Mouse (Mus musculus) CH12.LX (cell line): Measurements from ENCODE around the gene Dennd5b. TPM values are rescaled to one million over a fixed set of nuclear protein-coding genes. Genes with fewer than 3 reads are reported as not detected.

Source experiments
- DNase-seq: peaks from one replicate; pipeline ENCODE4 v3.0.0-alpha.2; 2013; ENCODE audit errors: extremely low read depth
- H3K27ac ChIP-seq: 2 replicates; pipeline ENCODE4 v1.5.1; 2012; ENCODE audit warnings: low read depth, mild to moderate bottlenecking, control low read depth, moderate library complexity; ENCODE audit not compliant: insufficient read depth
- H3K27me3 ChIP-seq: replicated peaks from 2 replicates; pipeline ENCODE3; 2012; ENCODE audit warnings: inconsistent platforms
- H3K36me3 ChIP-seq, 2 experiments: replicated peaks in 1 of 2; 2 replicates each; pipeline versions ENCODE3 to v1.6.1; 2012; ENCODE audit warnings: inconsistent platforms in 1 of 2, low read length in 1 of 2, mild to moderate bottlenecking in 1 of 2, mixed read lengths in 1 of 2, moderate library complexity in 1 of 2; ENCODE audit not compliant: control insufficient read depth in 1 of 2, insufficient read depth in 1 of 2
- H3K4me1 ChIP-seq, 2 experiments: 2 replicates each; pipeline ENCODE4 v1.6.1; 2012; ENCODE audit warnings: inconsistent platforms in 1 of 2, moderate library complexity in 1 of 2; ENCODE audit not compliant: insufficient read depth in 2 of 2, control insufficient read depth in 1 of 2
- H3K4me2 ChIP-seq: 2 replicates; pipeline ENCODE4 v1.6.1; 2012; ENCODE audit warnings: low read depth, mild to moderate bottlenecking, control low read depth; ENCODE audit not compliant: poor library complexity, insufficient read depth, severe bottlenecking
- H3K4me3 ChIP-seq, 3 experiments: fragments of 150-350 bp in 1 of 3; sonication (generic) in 1 of 3; replicated peaks in 1 of 3; 2 replicates each; pipeline versions ENCODE3 to v1.5.1; 2011 to 2012; ENCODE audit warnings: low read depth in 2 of 3, low read length in 2 of 3, mild to moderate bottlenecking in 2 of 3, moderate library complexity in 2 of 3, control low read depth in 1 of 3, improper control_type of control experiment in 1 of 3, inconsistent platforms in 1 of 3, mixed read lengths in 1 of 3; ENCODE audit not compliant: poor library complexity in 1 of 3
- H3K79me2 ChIP-seq: replicated peaks from 2 replicates; pipeline ENCODE4 v1.6.1; 2012; ENCODE audit warnings: mild to moderate bottlenecking, moderate library complexity; ENCODE audit not compliant: control insufficient read depth, poor library complexity, insufficient read depth, severe bottlenecking; ENCODE audit errors: extremely low read depth
- H3K9ac ChIP-seq: 2 replicates; pipeline ENCODE4 v1.6.1; 2012; ENCODE audit warnings: low read depth, mild to moderate bottlenecking, control low read depth, moderate library complexity; ENCODE audit not compliant: insufficient read depth
- H3K9me3 ChIP-seq: replicated peaks from 2 replicates; pipeline ENCODE3; 2012; ENCODE audit warnings: low read length, inconsistent platforms, mixed read lengths
- BHLHE40 ChIP-seq: IDR thresholded peaks from 2 replicates; pipeline ENCODE4 v1.6.1; 2011; ENCODE audit warnings: mild to moderate bottlenecking, low read depth, low read length, improper control_type of control experiment
- CHD1 ChIP-seq: IDR thresholded peaks from 2 replicates; pipeline ENCODE4 v1.6.1; 2012; ENCODE audit warnings: low read depth, low read length, improper control_type of control experiment, inconsistent platforms
- ELF1 ChIP-seq: IDR thresholded peaks from 2 replicates; pipeline ENCODE4 v1.6.1; 2014; ENCODE audit warnings: low read depth, mild to moderate bottlenecking, inconsistent platforms, low read length, improper control_type of control experiment
- EP300 ChIP-seq: IDR thresholded peaks from 2 replicates; pipeline ENCODE4 v1.6.1; 2011; ENCODE audit warnings: low read length, improper control_type of control experiment
- ETS1 ChIP-seq: conservative IDR thresholded peaks from 2 replicates; pipeline ENCODE4 v1.6.1; 2012; ENCODE audit warnings: low read depth, mild to moderate bottlenecking, inconsistent platforms, low read length, improper control_type of control experiment, moderate library complexity
- IRF4 ChIP-seq: IDR thresholded peaks from 2 replicates; pipeline ENCODE4 v1.6.1; 2014; ENCODE audit warnings: low read depth, mild to moderate bottlenecking, inconsistent platforms, low read length, improper control_type of control experiment
- JUN ChIP-seq: IDR thresholded peaks from 2 replicates; pipeline ENCODE4 v1.6.1; 2011; ENCODE audit warnings: low read depth, mild to moderate bottlenecking, low read length, improper control_type of control experiment, moderate library complexity; ENCODE audit not compliant: insufficient read depth
- JUND ChIP-seq: conservative IDR thresholded peaks from 2 replicates; pipeline ENCODE4 v1.6.1; 2011; ENCODE audit warnings: low read depth, low read length, improper control_type of control experiment
- KAT2A ChIP-seq: IDR thresholded peaks from 2 replicates; pipeline ENCODE4 v1.6.1; 2012; ENCODE audit warnings: low read length, improper control_type of control experiment, inconsistent platforms; ENCODE audit not compliant: insufficient replicate concordance
- MAFK ChIP-seq: IDR thresholded peaks from 2 replicates; pipeline ENCODE4 v1.6.1; 2011; ENCODE audit warnings: low read length, improper control_type of control experiment; ENCODE audit not compliant: insufficient replicate concordance
- MAX ChIP-seq: IDR thresholded peaks from 2 replicates; pipeline ENCODE4 v1.6.1; 2011; ENCODE audit warnings: low read length, improper control_type of control experiment
- MAZ ChIP-seq: IDR thresholded peaks from 2 replicates; pipeline ENCODE4 v1.6.1; 2012; ENCODE audit warnings: low read depth, mild to moderate bottlenecking, inconsistent platforms, low read length, improper control_type of control experiment, moderate library complexity
- MXI1 ChIP-seq: IDR thresholded peaks from 2 replicates; pipeline ENCODE4 v1.6.1; 2011; ENCODE audit warnings: mild to moderate bottlenecking, low read depth, low read length, improper control_type of control experiment
- MYC ChIP-seq: IDR thresholded peaks from 2 replicates; pipeline ENCODE4 v1.6.1; 2011; ENCODE audit warnings: low read depth, mild to moderate bottlenecking, improper control_type of control experiment, low read length
- NELFE ChIP-seq: IDR thresholded peaks from 2 replicates; pipeline ENCODE4 v1.6.1; 2011; ENCODE audit warnings: low read depth, low read length, improper control_type of control experiment
- NRF1 ChIP-seq: IDR thresholded peaks from 2 replicates; pipeline ENCODE4 v1.6.1; 2014; ENCODE audit warnings: low read depth, mild to moderate bottlenecking, inconsistent platforms, low read length, improper control_type of control experiment, moderate library complexity
- POLR2A ChIP-seq: IDR thresholded peaks from 2 replicates; pipeline ENCODE4 v1.6.1; 2011; ENCODE audit warnings: low read depth, mild to moderate bottlenecking, improper control_type of control experiment, low read length
- POLR2AphosphoS2 ChIP-seq: IDR thresholded peaks from 2 replicates; pipeline ENCODE4 v1.6.1; 2011; ENCODE audit warnings: low read depth, low read length, improper control_type of control experiment
- TCF12 ChIP-seq: IDR thresholded peaks from 2 replicates; pipeline ENCODE4 v1.6.1; 2014; ENCODE audit warnings: low read depth, mild to moderate bottlenecking, inconsistent platforms, low read length, improper control_type of control experiment
- USF2 ChIP-seq: conservative IDR thresholded peaks from 2 replicates; pipeline ENCODE4 v1.6.1; 2011; ENCODE audit warnings: low read depth, low read length, improper control_type of control experiment
- ZNF384 ChIP-seq: IDR thresholded peaks from 2 replicates; pipeline ENCODE4 v1.6.1; 2012; ENCODE audit warnings: low read depth, low read length, improper control_type of control experiment, inconsistent platforms
- dilution Hi-C: fragments of 300-500 bp; cut with MboI; formaldehyde crosslinking; loops from 2 replicates; pipeline ENCODE4 v1.14.3; 2020; ENCODE audit warnings: low sequenced_read_pairs; ENCODE audit not compliant: extremely low pct_unique_long_range_greater_than_20kb, extremely low pct_ligation_motif_present
- in situ Hi-C: fragments of 300-500 bp; cut with MboI; formaldehyde crosslinking; loops from 3 replicates; pipeline ENCODE4 v1.14.3; 2019; ENCODE audit warnings: low sequenced_read_pairs, low pct_ligation_motif_present, low pct_unique_long_range_greater_than_20kb, mixed read lengths
- polyA plus RNA-seq: library from polyadenylated mRNA; unstranded; fragments of >175 nt; gene quantifications from 2 replicates; pipeline ENCODE4 v1.2.1, GENCODE M21; 2012; ENCODE audit warnings: low read depth; ENCODE audit not compliant: insufficient read length
- total RNA-seq, 2 experiments: library from RNA; depleted of rRNA; stranded (reverse); fragments of 300-350 nt in 1 of 2; fragments of >200 nt in 1 of 2; gene quantifications; 2 replicates each; pipeline ENCODE4 v1.2.3; 2012 to 2014

The Dennd5b gene
- total and polyA plus RNA-seq, 3 experiments = 1.6 to 3.1 (median 2.2) TPM

DNA sequence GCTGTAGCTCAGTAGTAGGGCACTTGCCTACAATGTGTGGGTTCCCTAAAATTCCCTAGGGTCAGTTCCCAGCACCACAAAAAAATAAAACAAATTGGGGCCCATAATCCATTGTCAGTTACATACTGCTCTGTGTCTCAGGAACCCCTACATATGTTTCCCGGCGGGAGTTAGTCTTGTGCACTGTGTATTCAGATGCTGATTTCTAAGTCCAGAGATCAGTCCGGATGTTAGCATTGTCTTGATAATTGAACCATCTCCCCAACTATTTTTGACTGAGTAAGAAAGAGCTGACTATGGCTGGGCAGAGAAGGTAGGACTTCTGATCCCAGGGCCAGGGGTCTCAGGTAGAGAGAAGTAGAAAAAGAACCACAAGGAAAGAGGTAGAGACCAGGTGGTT, 144.4 kb downstream of the Dennd5b start:
- Histone ChIP-seq H3K36me3 (no peaks in the 10 kb centered on the region), H3K4me2 (no peak overlapping the region), H3K79me2 (no peaks in the 10 kb centered on the region), H3K27ac (no peak overlapping the region), H3K4me1 (no peaks in the 10 kb centered on the region)
- dilution Hi-C loops = no loop called here
- in situ Hi-C loops = no loop called here
- TF ChIP-seq ZNF384 (no peak), EP300 (no peak), ETS1 (no peak), NELFE (no peak), KAT2A (no peak), CHD1 (no peak), BHLHE40 (no peak), ELF1 (no peak), TCF12 (no peak), JUND (no peak), NRF1 (no peak), POLR2AphosphoS2 (no peak), MAFK (no peak), MAZ (no peak), IRF4 (no peak), MXI1 (no peak), POLR2A (no peak)
- TF ChIP-seq, all 38 proteins: peak for 0
- Histone ChIP-seq H3K4me3 (no peak overlapping the region), H3K9ac (no peak overlapping the region), H3K27me3 (no peaks in the 10 kb centered on the region), H3K9me3 (no peaks in the 10 kb centered on the region)
- DNase-seq = no peak

DNA sequence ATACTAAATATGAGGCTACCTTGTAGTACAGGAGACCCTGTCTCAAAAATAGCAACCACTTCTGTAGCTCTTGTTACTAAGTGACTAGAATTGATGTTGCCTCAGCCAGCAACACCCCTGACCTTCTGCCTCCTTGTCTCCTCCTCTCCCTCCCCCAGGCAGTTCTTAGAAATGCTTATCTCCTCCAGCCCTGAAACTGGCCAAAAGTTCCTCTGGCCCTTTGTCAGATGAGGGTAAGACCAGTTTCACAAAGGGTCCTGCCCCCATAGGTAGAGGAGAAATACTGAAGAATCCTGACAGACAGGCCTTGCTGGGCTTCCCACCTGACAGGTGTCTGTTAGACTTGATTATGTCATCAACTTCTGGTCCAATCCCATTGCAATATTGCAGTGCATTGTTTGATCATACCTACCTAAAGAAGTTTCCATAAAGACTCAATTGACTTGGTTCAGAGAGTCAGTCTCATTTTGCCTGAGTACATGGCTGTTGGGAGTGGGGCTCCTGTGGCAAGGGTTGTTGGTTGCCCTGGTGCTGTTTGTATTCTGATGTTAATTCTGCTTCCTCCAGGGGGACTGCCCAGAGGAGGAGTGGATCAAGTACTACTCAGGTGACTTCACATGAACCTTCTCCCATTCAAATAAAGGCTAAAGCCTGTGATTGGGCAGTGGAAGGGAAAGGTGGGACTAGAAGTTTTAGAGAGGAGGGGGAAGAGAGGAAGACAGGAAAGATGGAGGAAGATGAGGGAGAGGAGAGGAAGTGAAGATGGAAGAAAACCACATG, 145.6 kb downstream of the Dennd5b start:
- H3K4me1 ChIP-seq = no peaks in the 10 kb centered on the region
- H3K27me3 ChIP-seq = no peaks in the 10 kb centered on the region
- TF ChIP-seq JUN = no peak
- no peak for TF ChIP-seq ELF1
- TF ChIP-seq ZNF384 = no peak
- TF ChIP-seq MYC = no peak
- TF ChIP-seq MAZ = no peak
- TF ChIP-seq MAX = no peak
- TF ChIP-seq USF2 = no peak
- H3K36me3 ChIP-seq = no peaks in the 10 kb centered on the region
- no peak overlapping the region for H3K27ac ChIP-seq
- no peak overlapping the region for H3K4me2 ChIP-seq
- no peaks in the 10 kb centered on the region for H3K9me3 ChIP-seq
- dilution Hi-C loops = no loop called here
- H3K79me2 ChIP-seq = no peaks in the 10 kb centered on the region
- DNase-seq = no peak
- in situ Hi-C loops = no loop called here
- no peak overlapping the region for H3K9ac ChIP-seq
- no peak overlapping the region for H3K4me3 ChIP-seq
